Mouse (Mus musculus): ENCODE measurements around the gene Ipo4. TPM values are rescaled to one million over a fixed set of nuclear protein-coding genes. Genes with fewer than 3 reads are reported as not detected.

Ipo4 gene
- total RNA-seq, 2 experiments from 2014 or later = 139 to 142 TPM

DNA sequence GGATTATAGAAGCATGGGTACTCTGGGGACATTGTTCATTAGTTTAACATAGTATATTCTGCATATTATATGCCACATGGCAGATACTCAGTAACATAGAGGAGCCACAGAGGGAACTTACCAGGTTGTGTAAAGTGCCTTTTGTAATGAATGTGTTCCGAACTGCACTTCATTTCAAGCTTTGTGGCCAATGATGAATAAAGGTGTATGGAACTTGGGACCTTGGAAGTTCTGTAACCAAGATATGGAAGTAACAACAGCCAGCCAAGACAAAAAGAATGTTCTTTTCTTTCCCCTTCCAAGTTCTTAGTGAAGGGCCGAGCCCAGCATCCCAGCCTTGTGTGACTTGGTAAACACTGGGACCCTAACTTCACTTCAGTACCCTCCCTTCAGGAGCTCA is 14.1 kb upstream of the Ipo4 start, which contains the start of gene Tssk4:
TSS of gene Tssk4 (plus strand) at position 301 of the 400 bp plus-strand sequence.
- H3K27ac ChIP-seq = no peak within 1 kb of the TSS
- H3K4me3 ChIP-seq = no peak within 1 kb of the TSS
- TF ChIP-seq CTCF (conservative IDR thresholded peaks at IDR 0.05) = no peak
- no peak for DNase-seq (ENCODE audit: low spot score in 2 of 2)

DNA sequence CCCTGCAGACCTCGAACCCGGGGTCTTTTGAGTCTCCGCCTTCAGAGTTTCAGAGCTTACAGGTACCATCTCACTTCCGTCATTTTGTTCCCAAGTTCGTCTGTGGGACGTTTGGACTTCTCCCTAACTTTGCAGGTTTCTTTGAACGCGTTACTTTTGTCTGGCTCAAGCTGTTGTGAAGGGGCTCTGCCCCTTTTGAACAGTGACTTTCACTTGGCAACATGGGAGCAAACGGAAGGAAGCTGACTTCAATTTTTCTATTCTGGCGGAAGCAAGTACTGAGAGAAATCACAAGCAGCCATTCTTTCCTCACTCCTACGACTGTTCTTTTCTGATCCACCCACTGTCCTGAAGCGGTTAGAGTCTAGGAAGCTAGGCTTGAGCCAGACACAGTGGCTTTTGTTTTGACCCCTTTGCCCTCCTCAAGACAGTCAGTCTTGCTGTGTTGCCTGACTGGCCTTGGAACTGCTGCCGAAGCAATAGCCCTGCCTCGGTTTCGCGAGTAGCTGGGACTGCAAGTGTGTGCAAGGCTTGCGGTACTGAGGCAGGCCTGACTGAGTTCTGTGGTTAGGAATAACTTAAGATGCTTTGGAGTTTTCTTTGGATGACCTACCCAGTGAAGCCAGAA is 8.6 kb upstream of the Ipo4 start:
- peak overlapping the region; percentile 88 for H3K4me3 ChIP-seq
- TF ChIP-seq CTCF (conservative IDR thresholded peaks at IDR 0.05) = no peak
- H3K27ac ChIP-seq = peak overlapping the region; percentile 28; the same call in 1 of the 2 replicates
- no peak for DNase-seq (ENCODE audit: low spot score in 2 of 2)

- DNase-seq (ENCODE audit: low spot score in 2 of 2) = peak; percentile 73 to 79
- peak within 1 kb of the TSS; percentile 88 for H3K4me3 ChIP-seq
- H3K27ac ChIP-seq = peak within 1 kb of the TSS; percentile 100
- no peak for TF ChIP-seq CTCF (conservative IDR thresholded peaks at IDR 0.05)
Observed at GRCm38 (mm10) chr14:55643060-55643907, 7.5 kb upstream of the Ipo4 start, which contains the start of gene Tm9sf1. Gene Tm9sf1, minus strand, starts transcription at chr14:55643806.

- peak overlapping the region; percentile 88 for H3K4me3 ChIP-seq
- DNase-seq (ENCODE audit: low spot score in 2 of 2) = no peak
- TF ChIP-seq CTCF (conservative IDR thresholded peaks at IDR 0.05) = no peak
- peak overlapping the region; percentile 100 for H3K27ac ChIP-seq
Observed at GRCm38 (mm10) chr14:55642679-55643059, 6.9 kb upstream of the Ipo4 start.

- no peak overlapping the region for H3K27ac ChIP-seq
- TF ChIP-seq CTCF (conservative IDR thresholded peaks at IDR 0.05) = no peak
- no peak overlapping the region for H3K4me3 ChIP-seq
- DNase-seq (ENCODE audit: low spot score in 2 of 2) = no peak
Observed at GRCm38 (mm10) chr14:55641291-55641690, 5.5 kb upstream of the Ipo4 start.

DNA sequence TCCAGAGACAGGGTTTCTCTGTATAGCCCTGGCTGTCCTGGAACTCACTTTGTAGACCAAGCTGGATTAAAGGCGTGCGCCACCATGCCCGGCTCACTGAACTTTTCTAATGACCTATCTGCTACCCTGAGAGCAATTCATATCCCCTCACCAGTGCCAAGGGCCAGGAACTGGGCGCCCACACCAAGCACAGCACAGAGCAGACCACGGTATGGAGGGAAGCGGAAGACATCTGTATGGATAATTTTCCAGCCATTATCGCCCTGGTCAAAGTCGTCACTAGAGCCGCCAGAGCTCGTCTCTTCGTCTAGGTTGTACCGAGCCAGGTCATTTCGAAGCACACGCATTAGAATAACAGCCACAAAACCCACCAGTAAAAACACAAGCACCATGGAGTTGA is 5.1 kb upstream of the Ipo4 start:
- DNase-seq (ENCODE audit: low spot score in 2 of 2) = no peak
- Histone ChIP-seq H3K4me3 (no peak overlapping the region), H3K27ac (no peak overlapping the region)
- no peak for TF ChIP-seq CTCF (conservative IDR thresholded peaks at IDR 0.05)

- no peak for DNase-seq (ENCODE audit: low spot score in 2 of 2)
- Histone ChIP-seq H3K27ac (no peak within 1 kb of the TSS), H3K4me3 (no peak within 1 kb of the TSS)
- TF ChIP-seq CTCF (conservative IDR thresholded peaks at IDR 0.05) = no peak
Observed at GRCm38 (mm10) chr14:55637795-55638194, 2.0 kb upstream of the Ipo4 start, which contains the start of gene Gm49378. Gene Gm49378, minus strand, starts transcription at chr14:55637895.

DNA sequence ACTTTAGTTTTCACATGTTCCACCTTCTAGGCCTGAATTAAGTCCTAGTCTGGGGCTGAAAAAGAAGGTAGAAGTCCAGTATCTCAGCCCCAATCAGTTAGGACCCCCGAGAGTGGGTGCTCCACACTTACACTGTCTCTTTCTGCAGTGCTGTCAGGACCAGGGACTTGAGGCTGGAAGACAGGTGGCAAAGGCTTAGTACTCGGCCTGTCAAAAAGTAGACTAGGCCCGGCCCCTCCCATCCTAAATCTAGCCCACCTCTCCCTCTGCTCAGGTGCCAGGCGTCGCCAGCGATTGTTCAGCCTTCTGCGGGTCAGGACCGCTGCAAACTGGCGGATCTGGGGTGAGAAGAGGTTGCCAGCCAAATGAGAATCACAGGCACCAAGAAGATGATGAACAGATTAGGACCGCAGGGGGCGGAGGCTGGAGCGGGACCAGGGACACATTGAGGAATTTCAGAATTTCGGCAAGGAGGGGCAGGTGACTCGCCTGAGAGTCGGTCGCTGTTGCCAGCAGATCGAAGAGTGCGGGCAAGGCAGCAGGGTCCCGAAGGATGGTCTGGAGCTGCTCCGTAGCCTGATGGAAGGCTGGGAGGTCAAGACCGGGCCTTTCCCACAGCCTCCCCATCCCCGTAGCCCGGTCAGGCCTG is 759 bp downstream of the Ipo4 start:
- TF ChIP-seq CTCF (conservative IDR thresholded peaks at IDR 0.05) = no peak; the same call in 1 of the 2 replicates
- DNase-seq (ENCODE audit: low spot score in 2 of 2) = peak in 1 of 2 experiments; percentile 35
- Histone ChIP-seq H3K27ac (peak overlapping the region; percentile 88), H3K4me3 (peak overlapping the region; percentile 80)

GRCm38 (mm10) chr14:55629312-55629711 is 6.4 kb downstream of the Ipo4 start:
- Histone ChIP-seq H3K27ac (no peak overlapping the region), H3K4me3 (no peak overlapping the region)
- DNase-seq (ENCODE audit: low spot score in 2 of 2) = peak in 1 of 2 experiments; percentile 31
- TF ChIP-seq CTCF (conservative IDR thresholded peaks at IDR 0.05) = peak; percentile 91

DNA sequence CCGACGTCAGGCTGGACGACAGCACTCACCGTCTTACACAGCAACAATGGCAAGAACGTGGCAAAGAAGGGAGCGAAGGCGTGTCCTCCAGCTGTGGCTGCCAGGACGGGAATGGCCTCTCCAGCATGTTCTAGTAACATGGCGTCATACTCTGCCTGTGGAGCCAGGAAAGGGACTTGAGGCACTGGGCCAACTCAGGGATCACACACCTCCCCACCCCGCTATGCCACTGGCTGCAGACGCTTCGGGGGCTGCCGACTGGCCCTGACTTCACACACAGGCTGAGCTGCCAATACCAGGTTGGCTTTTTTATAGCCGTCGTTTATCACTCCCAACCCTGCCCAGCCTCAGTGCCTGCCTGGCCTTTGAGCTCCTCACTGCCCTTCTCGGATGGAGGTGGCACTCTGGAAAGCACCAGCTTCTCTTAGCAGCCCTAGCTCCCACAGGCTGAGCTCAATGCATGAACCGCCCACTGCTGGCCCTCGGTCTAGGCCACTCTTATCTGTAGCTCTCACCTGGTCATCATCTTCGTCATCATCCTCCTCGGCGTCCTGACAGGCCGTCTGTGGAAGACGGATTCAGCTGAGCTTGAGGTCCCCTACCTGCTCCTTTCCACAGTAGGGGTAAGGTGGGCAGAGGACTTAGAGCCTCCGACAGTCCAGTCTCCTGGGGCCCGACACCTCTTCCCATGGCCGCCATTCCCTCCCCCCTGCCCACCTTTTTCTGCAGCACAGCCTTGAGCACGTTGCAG is 7.5 kb downstream of the Ipo4 start:
- Histone ChIP-seq H3K4me3 (no peak overlapping the region), H3K27ac (no peak overlapping the region)
- no peak for DNase-seq (ENCODE audit: low spot score in 2 of 2)
- no peak for TF ChIP-seq CTCF (conservative IDR thresholded peaks at IDR 0.05)

DNA sequence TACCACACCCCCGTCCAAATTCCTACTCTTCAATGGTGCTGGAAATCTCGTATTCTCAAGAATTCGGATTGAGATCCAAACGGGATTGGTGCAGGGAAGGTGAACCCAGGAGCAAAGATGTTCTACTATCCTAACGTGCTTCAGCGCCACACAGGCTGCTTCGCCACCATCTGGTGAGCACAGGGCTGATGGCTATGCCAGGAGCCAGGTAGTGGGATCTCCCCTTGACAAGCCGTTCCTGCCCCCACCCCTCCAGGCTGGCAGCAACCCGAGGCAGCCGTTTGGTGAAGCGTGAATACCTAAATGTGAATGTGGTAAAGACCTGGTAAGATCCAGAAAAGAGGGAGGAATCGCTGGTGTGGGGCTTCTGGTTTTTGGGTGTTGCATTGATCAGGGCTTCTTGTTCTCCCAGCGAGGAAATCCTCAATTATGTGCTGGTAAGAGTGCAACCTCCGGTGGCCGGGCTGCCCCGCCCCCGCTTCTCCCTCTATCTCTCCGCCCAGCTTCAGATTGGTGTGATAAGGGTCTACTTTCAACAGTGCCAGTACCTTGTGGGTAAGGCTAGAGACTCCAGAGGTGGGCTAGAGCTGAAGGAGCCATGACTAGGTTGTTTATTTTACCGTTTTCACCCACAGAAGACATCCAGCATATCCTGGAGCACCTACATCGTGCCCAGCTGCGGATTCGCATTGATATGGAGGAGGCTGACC is 17.1 kb downstream of the Ipo4 start:
- no peak overlapping the region for H3K27ac ChIP-seq
- TF ChIP-seq CTCF (conservative IDR thresholded peaks at IDR 0.05) = no peak
- H3K4me3 ChIP-seq = peak overlapping the region; percentile 6; the same call in 1 of the 2 replicates
- no peak for DNase-seq (ENCODE audit: low spot score in 2 of 2)

- no peak for TF ChIP-seq CTCF (conservative IDR thresholded peaks at IDR 0.05)
- H3K4me3 ChIP-seq = peak within 1 kb of the TSS; percentile 6; the same call in 1 of the 2 replicates
- DNase-seq (ENCODE audit: low spot score in 2 of 2) = no peak
- H3K27ac ChIP-seq = no peak within 1 kb of the TSS
Observed at GRCm38 (mm10) chr14:55617822-55618221, 17.9 kb downstream of the Ipo4 start, which contains the start of gene Rec8. Gene Rec8, plus strand, starts transcription at chr14:55618037.

All from layer of hippocampus, adult 2 months (tissue).